Mouse (Mus musculus): ENCODE data around the gene Plekhg1. TPM values are rescaled to one million over a fixed set of nuclear protein-coding genes. Genes with fewer than 3 reads are reported as not detected.
A peak's percentile ranks its signal among the peaks of the same experiment; 100 is the strongest.

Gene Plekhg1
- polyA plus RNA-seq, 1 experiment from 2014 or later, result 7.4 TPM

GRCm38 (mm10) chr10:3743826-3744225 lies 3.7 kb downstream of the Plekhg1 start:
- Histone ChIP-seq H3K36me3 (no peaks in the 10 kb centered on the region), H3K27ac (replicated peaks) (no peak overlapping the region), H3K9ac (replicated peaks) (no peak overlapping the region), H3K4me3 (replicated peaks) (no peak overlapping the region), H3K9me3 (replicated peaks) (no peaks in the 10 kb centered on the region), H3K27me3 (replicated peaks) (no peaks in the 10 kb centered on the region), H3K4me1 (peaks cover 8% of the 10 kb centered on the region), H3K4me2 (no peak overlapping the region)
- WGBS, result 74% methylated on average over 5 of the region's 5 CpGs
- no peak for ATAC-seq (ENCODE audit: low FRiP score)

- no peak for ATAC-seq (ENCODE audit: low FRiP score)
- H3K4me2 ChIP-seq, result no peak overlapping the region
- H3K4me1 ChIP-seq, result 0 out of 2 replicates have a peak, but pooled peaks cover under 1% of the 10 kb centered on the region
- H3K27ac ChIP-seq (replicated peaks), result no peak overlapping the region
- 63% methylated on average over 3 of the region's 3 CpGs for WGBS
- no peak overlapping the region for H3K9ac ChIP-seq (replicated peaks)
- no peaks in the 10 kb centered on the region for H3K36me3 ChIP-seq
- no peaks in the 10 kb centered on the region for H3K9me3 ChIP-seq (replicated peaks)
- no peak overlapping the region for H3K4me3 ChIP-seq (replicated peaks)
- no peaks in the 10 kb centered on the region for H3K27me3 ChIP-seq (replicated peaks)
These were observed 6.8 kb downstream of the Plekhg1 start for GRCm38 (mm10) chr10:3746794-3747518.

- H3K27ac ChIP-seq (replicated peaks), result no peak overlapping the region
- no peaks in the 10 kb centered on the region for H3K36me3 ChIP-seq
- H3K9me3 ChIP-seq (replicated peaks), result no peaks in the 10 kb centered on the region
- no peak overlapping the region for H3K4me3 ChIP-seq (replicated peaks)
- H3K27me3 ChIP-seq (replicated peaks), result no peaks in the 10 kb centered on the region
- H3K9ac ChIP-seq (replicated peaks), result no peak overlapping the region
- no peak overlapping the region for H3K4me2 ChIP-seq
- 65% methylated on average over 1 of the region's 1 CpGs for WGBS
- H3K4me1 ChIP-seq, result no peaks in the 10 kb centered on the region
- no peak for ATAC-seq (ENCODE audit: low FRiP score)
These were observed 9.4 kb downstream of the Plekhg1 start for GRCm38 (mm10) chr10:3749580-3749979.

GRCm38 (mm10) chr10:3761992-3762391 lies 21.8 kb downstream of the Plekhg1 start:
- H3K9me3 ChIP-seq (replicated peaks), result no peaks in the 10 kb centered on the region
- 64% methylated on average over 5 of the region's 5 CpGs for WGBS
- no peak overlapping the region for H3K27ac ChIP-seq (replicated peaks)
- no peaks in the 10 kb centered on the region for H3K36me3 ChIP-seq
- ATAC-seq (ENCODE audit: low FRiP score), result no peak
- no peak overlapping the region for H3K4me2 ChIP-seq
- no peak overlapping the region for H3K9ac ChIP-seq (replicated peaks)
- H3K4me1 ChIP-seq, result no peaks in the 10 kb centered on the region
- H3K4me3 ChIP-seq (replicated peaks), result no peak overlapping the region
- no peaks in the 10 kb centered on the region for H3K27me3 ChIP-seq (replicated peaks)

GRCm38 (mm10) chr10:3763199-3763598 lies 23.0 kb downstream of the Plekhg1 start:
- ATAC-seq (ENCODE audit: low FRiP score), result no peak
- WGBS, result 78% methylated on average over 3 of the region's 3 CpGs
- Histone ChIP-seq H3K9me3 (replicated peaks) (no peaks in the 10 kb centered on the region), H3K4me2 (no peak overlapping the region), H3K27ac (replicated peaks) (no peak overlapping the region), H3K4me1 (no peaks in the 10 kb centered on the region), H3K27me3 (replicated peaks) (no peaks in the 10 kb centered on the region), H3K4me3 (replicated peaks) (no peak overlapping the region), H3K36me3 (no peaks in the 10 kb centered on the region), H3K9ac (replicated peaks) (no peak overlapping the region)

- ATAC-seq (ENCODE audit: low FRiP score), result no peak
- Histone ChIP-seq H3K27ac (replicated peaks) (no peak overlapping the region), H3K4me2 (no peak overlapping the region), H3K9ac (replicated peaks) (no peak overlapping the region), H3K4me1 (no peaks in the 10 kb centered on the region), H3K9me3 (replicated peaks) (no peaks in the 10 kb centered on the region), H3K4me3 (replicated peaks) (no peak overlapping the region), H3K36me3 (no peaks in the 10 kb centered on the region), H3K27me3 (replicated peaks) (no peaks in the 10 kb centered on the region)
- WGBS, result 82% methylated on average over 5 of the region's 5 CpGs
These were observed 29.0 kb downstream of the Plekhg1 start for GRCm38 (mm10) chr10:3769131-3769530.

- no peak overlapping the region for H3K4me3 ChIP-seq (replicated peaks)
- H3K9me3 ChIP-seq (replicated peaks), result no peaks in the 10 kb centered on the region
- no peak overlapping the region for H3K27ac ChIP-seq (replicated peaks)
- H3K4me2 ChIP-seq, result no peak overlapping the region
- H3K4me1 ChIP-seq, result no peaks in the 10 kb centered on the region
- no peak for ATAC-seq (ENCODE audit: low FRiP score)
- 89% methylated on average over 2 of the region's 2 CpGs for WGBS
- no peaks in the 10 kb centered on the region for H3K36me3 ChIP-seq
- H3K27me3 ChIP-seq (replicated peaks), result no peaks in the 10 kb centered on the region
- H3K9ac ChIP-seq (replicated peaks), result no peak overlapping the region
These were observed 34.2 kb downstream of the Plekhg1 start for GRCm38 (mm10) chr10:3774330-3774729.

GRCm38 (mm10) chr10:3776761-3777160 lies 36.6 kb downstream of the Plekhg1 start:
- Histone ChIP-seq H3K9ac (replicated peaks) (no peak overlapping the region), H3K9me3 (replicated peaks) (no peaks in the 10 kb centered on the region), H3K27ac (replicated peaks) (no peak overlapping the region), H3K27me3 (replicated peaks) (no peaks in the 10 kb centered on the region), H3K4me1 (no peaks in the 10 kb centered on the region), H3K36me3 (no peaks in the 10 kb centered on the region), H3K4me2 (no peak overlapping the region), H3K4me3 (replicated peaks) (no peak overlapping the region)
- WGBS, result 83% methylated on average over 2 of the region's 2 CpGs
- no peak for ATAC-seq (ENCODE audit: low FRiP score)

- 86% methylated on average over 4 of the region's 4 CpGs for WGBS
These were observed 45.2 kb downstream of the Plekhg1 start for GRCm38 (mm10) chr10:3785362-3785761.

GRCm38 (mm10) chr10:3786531-3786930 lies 46.4 kb downstream of the Plekhg1 start:
- Histone ChIP-seq H3K27me3 (replicated peaks) (no peaks in the 10 kb centered on the region), H3K9me3 (replicated peaks) (no peaks in the 10 kb centered on the region), H3K4me2 (no peak overlapping the region), H3K4me3 (replicated peaks) (no peak overlapping the region), H3K4me1 (0 out of 2 replicates have a peak, but pooled peaks cover 2% of the 10 kb centered on the region), H3K27ac (replicated peaks) (no peak overlapping the region), H3K36me3 (no peaks in the 10 kb centered on the region), H3K9ac (replicated peaks) (no peak overlapping the region)
- no peak for ATAC-seq (ENCODE audit: low FRiP score)
- 83% methylated on average over 4 of the region's 4 CpGs for WGBS

More at GRCm38 (mm10) chr10:3785362-3785761, 45.2 kb downstream of the Plekhg1 start:
- Histone ChIP-seq H3K4me2 (no peak overlapping the region), H3K36me3 (no peaks in the 10 kb centered on the region), H3K27me3 (replicated peaks) (no peaks in the 10 kb centered on the region), H3K4me3 (replicated peaks) (no peak overlapping the region), H3K9ac (replicated peaks) (no peak overlapping the region), H3K9me3 (replicated peaks) (no peaks in the 10 kb centered on the region), H3K4me1 (0 out of 2 replicates have a peak, but pooled peaks cover 2% of the 10 kb centered on the region), H3K27ac (replicated peaks) (no peak overlapping the region)
- ATAC-seq (ENCODE audit: low FRiP score), result no peak

- Histone ChIP-seq H3K27me3 (replicated peaks) (no peaks in the 10 kb centered on the region), H3K27ac (replicated peaks) (no peak overlapping the region), H3K4me2 (no peak overlapping the region), H3K4me3 (replicated peaks) (no peak overlapping the region), H3K9ac (replicated peaks) (no peak overlapping the region), H3K4me1 (0 out of 2 replicates have a peak, but pooled peaks cover 2% of the 10 kb centered on the region), H3K36me3 (no peaks in the 10 kb centered on the region), H3K9me3 (replicated peaks) (no peaks in the 10 kb centered on the region)
- ATAC-seq (ENCODE audit: low FRiP score), result no peak
- 75% methylated on average over 5 of the region's 5 CpGs for WGBS
These were observed 46.8 kb downstream of the Plekhg1 start for GRCm38 (mm10) chr10:3787006-3787405.

- H3K4me3 ChIP-seq (replicated peaks), result no peak overlapping the region
- 80% methylated on average over 3 of the region's 3 CpGs for WGBS
- H3K4me1 ChIP-seq, result no peaks in the 10 kb centered on the region
- H3K27ac ChIP-seq (replicated peaks), result no peak overlapping the region
- H3K36me3 ChIP-seq, result no peaks in the 10 kb centered on the region
- H3K4me2 ChIP-seq, result no peak overlapping the region
- peak; percentile 50; the same call in 1 of the 2 replicates for ATAC-seq (ENCODE audit: low FRiP score)
- H3K9ac ChIP-seq (replicated peaks), result no peak overlapping the region
- H3K9me3 ChIP-seq (replicated peaks), result no peaks in the 10 kb centered on the region
- no peaks in the 10 kb centered on the region for H3K27me3 ChIP-seq (replicated peaks)
These were observed 53.7 kb downstream of the Plekhg1 start for GRCm38 (mm10) chr10:3793825-3794224.

Data from neural tube, embryonic 15.5 days (tissue).